Mouse (Mus musculus) urinary bladder, postnatal 0 days (tissue): ENCODE measurements around the gene Vwa3b. TPM values are rescaled to one million over a fixed set of nuclear protein-coding genes. Genes with fewer than 3 reads are reported as not detected.

Experiments
- polyA plus RNA-seq: library from polyadenylated mRNA; unstranded; fragments of >200 nt; fragmentation: Nextera tagmentation; extraction: Ambion mirVana; gene quantifications from 2 replicates; pipeline ENCODE4 v1.2.1, GENCODE M21; 2015

Vwa3b gene
- 1.9 and 2.0 TPM in 2 replicates for polyA plus RNA-seq

GRCm38 (mm10) chr1:37025962-37026686 lies at the start of gene Vwa3b:
Vwa3b (plus strand) TSS chr1:37026596.

GRCm38 (mm10) chr1:37214144-37214543 lies 187.7 kb downstream of the Vwa3b start, which contains the start of gene Cnga3:
Cnga3 (plus strand) TSS chr1:37214434.

Other genes with a start within 250 kb of the Vwa3b start
- gene Tmem131, start 82.9 kb upstream of the Vwa3b start, polyA plus RNA-seq, result 5.4 and 6.7 TPM in 2 replicates
- gene Cnga3, start 187.8 kb downstream of the Vwa3b start, polyA plus RNA-seq, result not detected in 2 replicates